Mouse (Mus musculus): Measurements from ENCODE around the gene Mgrn1.
A peak's percentile ranks its signal among the peaks of the same experiment; 100 is the strongest.

- TF ChIP-seq CTCF (IDR thresholded peaks at IDR 0.05; ENCODE audit: control insufficient read depth, insufficient read depth, low read length), result 0 out of 2 replicates have a peak, but pooled peaks have one; percentile 4
- TF ChIP-seq POLR2A (IDR thresholded peaks at IDR 0.05; ENCODE audit: borderline replicate concordance, control insufficient read depth, low read depth, low read length), result peak; percentile 27; the same call in 1 of the 2 replicates
These were observed 49.4 kb downstream of the Mgrn1 start for GRCm38 (mm10) chr16:4935430-4935829.

All from bone marrow, adult 2 months (tissue).